Mouse (Mus musculus) cerebellum, adult 2 months (tissue): ENCODE measurements around the gene Supt16. TPM values are rescaled to one million over a fixed set of nuclear protein-coding genes. Genes with fewer than 3 reads are reported as not detected.

Source experiments
- DNase-seq, 2 experiments: peaks; one replicate each; pipeline ENCODE4 v3.0.0; 2021
- H3K27ac ChIP-seq: fragments of 200-500 bp; 2 replicates; pipeline ENCODE4 v1.5.1; 2012; ENCODE audit warnings: low read length, control low read depth, inconsistent platforms; ENCODE audit not compliant: insufficient read depth
- H3K27me3 ChIP-seq: fragments of 200-500 bp; 2 replicates; pipeline ENCODE4 v1.6.1; 2012; ENCODE audit warnings: inconsistent platforms, mild to moderate bottlenecking, low read length, moderate library complexity; ENCODE audit not compliant: control insufficient read depth, insufficient read depth
- H3K4me1 ChIP-seq: fragments of 200-500 bp; 2 replicates; pipeline ENCODE4 v1.6.1; 2011; ENCODE audit warnings: low read length; ENCODE audit not compliant: control insufficient read depth, insufficient read depth
- H3K4me3 ChIP-seq: fragments of 200-500 bp; replicated peaks from 2 replicates; pipeline ENCODE3; 2011; ENCODE audit warnings: mild to moderate bottlenecking, low read depth, low read length, control low read depth; ENCODE audit not compliant: insufficient read depth
- CTCF ChIP-seq: fragments of 200-500 bp; IDR thresholded peaks from 2 replicates; pipeline ENCODE4 v1.5.1; 2011; ENCODE audit warnings: low read depth, mild to moderate bottlenecking, control low read depth, low read length, moderate library complexity, borderline replicate concordance; ENCODE audit not compliant: insufficient read depth
- POLR2A ChIP-seq: fragments of 200-500 bp; IDR thresholded peaks from 2 replicates; pipeline ENCODE4 v1.6.1; 2011; ENCODE audit warnings: low read length, control low read depth, borderline replicate concordance; ENCODE audit not compliant: insufficient read depth
- WGBS: fragments of 180-500 bp; shearing (Covaris S2); methylation state at CpG from one replicate; pipeline ENCODE4 v1.1.7; 2018; 5-methylcytosine and 5-hydroxymethylcytosine counted together
- polyA plus RNA-seq: library from polyadenylated mRNA; depleted of rRNA; stranded (reverse); fragments of >200 nt; gene quantifications from 2 replicates; pipeline ENCODE4 v1.2.3, GENCODE M21; 2012; rRNA removed

Supt16 gene
- polyA plus RNA-seq, 1 experiment, result 33.9 TPM

- TF ChIP-seq POLR2A (no peak), CTCF (no peak)
- no peaks in the 10 kb centered on the region for H3K27me3 ChIP-seq
- 38% methylated on average over 8 of the region's 8 CpGs for WGBS
- H3K4me1 ChIP-seq, result no peaks in the 10 kb centered on the region; the same call in 1 of the 2 replicates
- no peak overlapping the region for H3K27ac ChIP-seq
- no peak for DNase-seq
- no peak overlapping the region for H3K4me3 ChIP-seq
Observed at GRCm38 (mm10) chr14:52118456-52118822, 78.8 kb downstream of the Supt16 start.

DNA sequence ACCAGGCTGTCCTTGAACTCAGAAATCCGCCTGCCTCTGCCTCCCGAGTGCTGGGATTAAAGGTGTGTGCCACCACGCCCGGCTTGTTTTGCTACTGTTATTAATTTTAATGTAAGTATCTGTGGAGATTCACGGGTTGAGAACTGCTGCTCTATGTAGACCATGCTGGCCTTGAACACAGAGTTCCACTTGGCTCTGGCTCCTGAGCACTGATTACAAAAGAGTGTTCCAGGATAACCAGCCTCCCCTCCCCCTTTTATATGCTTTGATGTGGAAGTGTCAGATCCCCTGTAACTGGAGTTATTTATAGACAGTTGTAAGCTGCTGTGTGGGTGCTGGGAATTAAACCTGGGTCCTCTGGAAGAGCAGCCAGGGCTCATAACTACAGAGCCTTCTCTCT lies 80.0 kb downstream of the Supt16 start:
- Histone ChIP-seq H3K27me3 (no peaks in the 10 kb centered on the region), H3K4me1 (no peaks in the 10 kb centered on the region; the same call in 1 of the 2 replicates), H3K27ac (no peak overlapping the region), H3K4me3 (no peak overlapping the region)
- TF ChIP-seq CTCF, result no peak
- no peak for TF ChIP-seq POLR2A
- 98% methylated on average over 5 of the region's 5 CpGs for WGBS
- DNase-seq, result no peak

DNA sequence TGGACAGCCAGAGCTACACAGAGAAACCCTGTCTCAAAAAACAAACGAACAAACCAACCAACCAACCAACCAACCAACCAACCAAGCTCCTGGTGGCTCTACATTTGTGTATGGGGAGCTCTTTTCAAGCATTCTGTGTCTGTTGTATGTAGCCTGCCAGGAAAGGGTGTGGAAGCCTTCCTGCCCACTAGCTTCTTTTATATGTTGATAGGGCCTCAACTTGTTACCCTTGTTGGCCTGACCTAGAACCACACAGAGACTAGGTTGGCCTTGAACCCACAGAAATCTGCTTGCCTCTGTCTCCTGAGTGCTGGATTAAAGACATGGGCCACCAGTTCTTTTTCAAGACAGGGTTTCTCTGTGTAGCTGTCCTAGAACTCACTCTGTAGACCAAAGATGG lies 83.1 kb downstream of the Supt16 start:
- no peaks in the 10 kb centered on the region; the same call in 1 of the 2 replicates for H3K4me1 ChIP-seq
- DNase-seq, result no peak
- H3K4me3 ChIP-seq, result no peak overlapping the region
- TF ChIP-seq CTCF (no peak), POLR2A (no peak)
- 80% methylated on average over 1 of the region's 1 CpGs for WGBS
- H3K27ac ChIP-seq, result no peak overlapping the region
- H3K27me3 ChIP-seq, result no peaks in the 10 kb centered on the region

Other genes starting within 250 kb of the Supt16 start
- 44.1 and 48.0 TPM in 2 replicates for gene Arhgef40, start 212.7 kb downstream of the Supt16 start, polyA plus RNA-seq
- 2.0 and 2.4 TPM in 2 replicates for gene Tmem253, start 181.8 kb downstream of the Supt16 start, polyA plus RNA-seq
- 184 and 188 TPM in 2 replicates for gene Zfp219, start 176.7 kb downstream of the Supt16 start, polyA plus RNA-seq
- 0.03 and 0.10 TPM in 2 replicates for gene Olfr221, start 155.0 kb downstream of the Supt16 start, polyA plus RNA-seq
- gene Hnrnpc, start 93.4 kb downstream of the Supt16 start, polyA plus RNA-seq, result 254 and 281 TPM in 2 replicates
- 1.1 and 1.2 TPM in 2 replicates for gene Rpgrip1, start 86.7 kb downstream of the Supt16 start, polyA plus RNA-seq
- 66.8 and 67.6 TPM in 2 replicates for gene Chd8, start 60.4 kb upstream of the Supt16 start, polyA plus RNA-seq
- 40.2 and 45.2 TPM in 2 replicates for gene Tox4, start 81.7 kb upstream of the Supt16 start, polyA plus RNA-seq
- 37.0 and 37.7 TPM in 2 replicates for gene Rab2b, start 82.1 kb upstream of the Supt16 start, polyA plus RNA-seq
- gene Mettl3, start 107.7 kb upstream of the Supt16 start, polyA plus RNA-seq, result 36.4 and 40.6 TPM in 2 replicates
- 60.0 TPM in 2 replicates for gene Sall2, start 131.3 kb upstream of the Supt16 start, polyA plus RNA-seq
- not detected in 2 replicates for gene Olfr1513, start 159.0 kb upstream of the Supt16 start, polyA plus RNA-seq
- not detected in 2 replicates for gene Olfr1512, start 181.8 kb upstream of the Supt16 start, polyA plus RNA-seq
- not detected in 2 replicates for gene Olfr1511, start 200.0 kb upstream of the Supt16 start, polyA plus RNA-seq
- not detected in 2 replicates for gene Olfr1510, start 217.0 kb upstream of the Supt16 start, polyA plus RNA-seq
- not detected in 2 replicates for gene Olfr1509, start 245.6 kb upstream of the Supt16 start, polyA plus RNA-seq